Mouse (Mus musculus) neural tube, embryonic 15.5 days (tissue): ENCODE data around the gene Scn4a. TPM values are rescaled to one million over a fixed set of nuclear protein-coding genes. Genes with fewer than 3 reads are reported as not detected.

Source experiments
- ATAC-seq: fragments of 200-750 bp; cut with Nextera tagmentation; 2 replicates; pipeline ENCODE4 v1.8.0; 2017; ENCODE audit warnings: mild to moderate bottlenecking, moderate TSS enrichment, moderate library complexity; ENCODE audit not compliant: low FRiP score
- H3K27ac ChIP-seq: fragments of 300-500 bp; sonication (generic); replicated peaks from 2 replicates; pipeline ENCODE4 v1.5.1; 2015; ENCODE audit warnings: mild to moderate bottlenecking, inconsistent platforms
- H3K27me3 ChIP-seq: fragments of 300-500 bp; sonication (generic); replicated peaks from 2 replicates; pipeline ENCODE4 v1.6.1; 2015; ENCODE audit warnings: inconsistent platforms
- H3K36me3 ChIP-seq: fragments of 300-500 bp; sonication (generic); 2 replicates; pipeline ENCODE4 v1.6.1; 2015; ENCODE audit warnings: inconsistent platforms
- H3K4me1 ChIP-seq: fragments of 300-500 bp; sonication (generic); 2 replicates; pipeline ENCODE4 v1.6.1; 2015; ENCODE audit warnings: inconsistent platforms
- H3K4me2 ChIP-seq: fragments of 300-500 bp; sonication (generic); 2 replicates; pipeline ENCODE4 v1.6.1; 2015; ENCODE audit warnings: inconsistent platforms, mild to moderate bottlenecking, moderate library complexity
- H3K4me3 ChIP-seq: fragments of 300-500 bp; sonication (generic); replicated peaks from 2 replicates; pipeline ENCODE4 v1.5.1; 2015; ENCODE audit warnings: mild to moderate bottlenecking, inconsistent platforms
- H3K9ac ChIP-seq: fragments of 300-500 bp; sonication (generic); replicated peaks from 2 replicates; pipeline ENCODE4 v1.6.1; 2015; ENCODE audit warnings: mild to moderate bottlenecking, inconsistent platforms
- H3K9me3 ChIP-seq: fragments of 300-500 bp; sonication (generic); replicated peaks from 2 replicates; pipeline ENCODE4 v1.6.1; 2016; ENCODE audit warnings: inconsistent platforms
- WGBS: fragments of 180-500 bp; shearing (Covaris S2); methylation state at CpG from one replicate; pipeline ENCODE4 v1.1.7; 2015; ENCODE audit warnings: mixed read lengths; 5-methylcytosine and 5-hydroxymethylcytosine counted together
- polyA plus RNA-seq: library from polyadenylated mRNA; unstranded; fragments of >200 nt; fragmentation: Nextera tagmentation; extraction: Ambion mirVana; gene quantifications from 2 replicates; pipeline ENCODE4 v1.2.1, GENCODE M21; 2015

Scn4a gene
- polyA plus RNA-seq, 1 experiment from 2014 or later = 0.18 TPM

GRCm38 (mm10) chr11:106329128-106329527 is 24.0 kb downstream of the Scn4a start:
- no peaks in the 10 kb centered on the region for H3K9me3 ChIP-seq
- H3K9ac ChIP-seq = no peak overlapping the region
- no peaks in the 10 kb centered on the region for H3K4me1 ChIP-seq
- no peak overlapping the region for H3K4me3 ChIP-seq
- ATAC-seq = no peak
- H3K4me2 ChIP-seq = no peak overlapping the region
- H3K27me3 ChIP-seq = no peaks in the 10 kb centered on the region
- no peaks in the 10 kb centered on the region for H3K36me3 ChIP-seq
- 74% methylated on average over 6 of the region's 6 CpGs for WGBS
- H3K27ac ChIP-seq = no peak overlapping the region

- Histone ChIP-seq H3K4me3 (no peak overlapping the region), H3K27ac (no peak overlapping the region), H3K9ac (no peak overlapping the region), H3K27me3 (no peaks in the 10 kb centered on the region), H3K4me1 (no peaks in the 10 kb centered on the region), H3K36me3 (no peaks in the 10 kb centered on the region), H3K9me3 (no peaks in the 10 kb centered on the region), H3K4me2 (no peak overlapping the region)
- ATAC-seq = no peak
- WGBS = 76% methylated on average over 4 of the region's 5 CpGs
Observed at GRCm38 (mm10) chr11:106328521-106328920, 24.6 kb downstream of the Scn4a start.

DNA sequence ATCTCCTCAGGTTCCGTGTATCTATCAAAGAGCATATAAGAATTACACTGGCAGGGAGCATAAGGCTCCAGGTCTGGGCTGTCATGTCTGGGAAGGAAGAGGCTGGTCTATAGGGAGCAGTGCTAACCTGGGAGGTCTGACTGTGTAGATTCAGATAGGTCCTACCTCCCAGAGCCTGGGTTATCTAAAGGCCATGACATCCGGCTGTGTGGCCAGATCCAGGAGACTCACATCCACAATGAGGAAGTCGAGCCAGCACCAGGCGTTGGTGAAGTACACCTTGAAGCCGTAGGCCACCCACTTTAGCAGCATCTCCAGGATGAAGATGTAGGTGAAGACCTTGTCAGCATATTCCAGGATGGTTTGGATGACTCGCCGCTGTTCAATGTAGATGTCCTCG is 26.6 kb downstream of the Scn4a start:
- H3K27me3 ChIP-seq = no peaks in the 10 kb centered on the region
- H3K9ac ChIP-seq = no peak overlapping the region
- no peaks in the 10 kb centered on the region for H3K9me3 ChIP-seq
- WGBS = 86% methylated on average over 8 of the region's 8 CpGs
- H3K36me3 ChIP-seq = no peaks in the 10 kb centered on the region
- no peak overlapping the region for H3K4me2 ChIP-seq
- H3K4me1 ChIP-seq = no peaks in the 10 kb centered on the region
- no peak overlapping the region for H3K4me3 ChIP-seq
- H3K27ac ChIP-seq = no peak overlapping the region
- ATAC-seq = no peak

DNA sequence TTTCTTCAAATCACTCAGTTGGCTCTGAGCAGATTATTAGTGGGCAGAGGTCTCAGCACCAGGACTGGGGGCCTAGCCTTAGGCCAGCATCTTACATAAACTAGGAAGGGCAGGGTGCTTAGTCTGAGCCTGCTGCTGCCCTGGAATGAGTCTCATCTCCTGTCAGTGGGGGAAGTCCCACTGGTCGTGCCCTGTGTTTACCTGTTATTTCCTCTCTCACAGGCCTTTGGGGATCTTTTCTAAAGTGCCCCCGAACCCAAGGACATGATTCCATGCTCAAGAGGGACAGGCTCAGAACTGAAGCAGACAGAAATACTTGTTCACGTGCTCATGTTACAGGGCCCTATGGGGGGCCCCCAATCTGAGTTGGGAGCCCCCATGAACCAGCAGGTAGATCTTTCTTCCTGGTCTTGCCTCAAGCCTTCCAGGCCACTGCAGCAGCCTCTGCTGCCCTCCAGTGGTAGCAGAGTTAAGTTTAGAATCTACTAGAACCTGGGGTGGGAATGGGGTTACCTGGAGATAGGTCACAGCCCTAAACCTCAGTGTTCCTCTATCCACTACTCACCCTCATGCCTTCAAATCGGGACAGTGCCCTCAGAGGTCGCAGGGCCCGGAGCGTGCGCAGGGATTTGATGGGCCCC is 27.4 kb downstream of the Scn4a start:
- H3K36me3 ChIP-seq = no peaks in the 10 kb centered on the region
- no peaks in the 10 kb centered on the region for H3K27me3 ChIP-seq
- H3K27ac ChIP-seq = no peak overlapping the region
- no peaks in the 10 kb centered on the region for H3K9me3 ChIP-seq
- no peak overlapping the region for H3K4me3 ChIP-seq
- no peak for ATAC-seq
- 76% methylated on average over 8 of the region's 8 CpGs for WGBS
- H3K4me1 ChIP-seq = no peaks in the 10 kb centered on the region
- H3K4me2 ChIP-seq = no peak overlapping the region
- no peak overlapping the region for H3K9ac ChIP-seq

DNA sequence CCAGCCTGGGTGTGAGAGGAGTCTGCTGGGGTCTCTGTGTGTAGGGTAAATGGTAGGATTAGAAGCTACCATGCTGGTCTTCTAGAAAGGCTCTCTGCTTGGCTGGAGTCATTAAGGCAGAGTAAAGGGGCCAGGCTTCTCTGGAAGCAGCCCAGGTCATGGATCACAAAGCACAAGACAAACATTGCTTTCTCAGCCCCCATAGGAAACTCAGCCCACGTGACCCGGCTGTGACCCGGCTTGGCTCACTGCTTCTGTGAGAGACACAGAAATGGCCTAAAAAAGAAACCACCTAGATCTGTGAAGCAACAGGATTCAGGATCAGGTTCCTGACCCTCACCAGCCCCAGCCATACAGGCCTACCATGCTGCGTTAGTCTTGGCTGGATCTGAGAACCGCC is 28.2 kb downstream of the Scn4a start:
- 84% methylated on average over 5 of the region's 5 CpGs for WGBS
- H3K36me3 ChIP-seq = no peaks in the 10 kb centered on the region
- H3K27ac ChIP-seq = no peak overlapping the region
- no peak overlapping the region for H3K4me2 ChIP-seq
- no peak overlapping the region for H3K9ac ChIP-seq
- no peak overlapping the region for H3K4me3 ChIP-seq
- ATAC-seq = no peak
- H3K27me3 ChIP-seq = no peaks in the 10 kb centered on the region
- no peaks in the 10 kb centered on the region for H3K4me1 ChIP-seq
- no peaks in the 10 kb centered on the region for H3K9me3 ChIP-seq

- H3K4me3 ChIP-seq = no peak overlapping the region
- no peaks in the 10 kb centered on the region for H3K36me3 ChIP-seq
- no peaks in the 10 kb centered on the region for H3K4me1 ChIP-seq
- H3K9ac ChIP-seq = no peak overlapping the region
- H3K27me3 ChIP-seq = no peaks in the 10 kb centered on the region
- 76% methylated on average over 21 of the region's 21 CpGs for WGBS
- H3K4me2 ChIP-seq = no peak overlapping the region
- H3K27ac ChIP-seq = no peak overlapping the region
- no peaks in the 10 kb centered on the region for H3K9me3 ChIP-seq
- no peak for ATAC-seq
Observed at GRCm38 (mm10) chr11:106318406-106319366, 34.4 kb downstream of the Scn4a start.

DNA sequence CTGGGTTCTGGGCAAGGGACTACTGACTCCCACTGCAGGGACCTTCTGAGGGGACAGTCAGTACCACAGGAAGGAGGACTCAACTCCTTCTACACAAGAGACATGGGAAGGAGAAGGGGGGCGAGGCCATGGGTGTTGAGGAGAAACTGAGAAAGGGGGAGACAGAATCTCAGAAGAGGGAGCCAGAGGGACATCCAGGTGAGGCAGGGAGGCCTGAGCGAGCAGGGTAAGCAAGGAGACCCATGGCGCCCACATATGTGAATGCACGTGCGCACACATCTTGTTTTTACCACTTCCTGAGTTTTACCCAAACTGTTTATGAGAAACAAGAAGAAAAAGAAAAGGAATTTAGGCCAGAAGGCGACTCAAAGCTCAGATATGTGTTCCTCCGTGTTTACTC is 35.3 kb downstream of the Scn4a start:
- Histone ChIP-seq H3K4me1 (no peaks in the 10 kb centered on the region), H3K36me3 (no peaks in the 10 kb centered on the region), H3K9ac (no peak overlapping the region), H3K27me3 (no peaks in the 10 kb centered on the region), H3K4me2 (no peak overlapping the region), H3K4me3 (no peak overlapping the region), H3K9me3 (no peaks in the 10 kb centered on the region), H3K27ac (no peak overlapping the region)
- no peak for ATAC-seq
- WGBS = 82% methylated on average over 7 of the region's 7 CpGs

DNA sequence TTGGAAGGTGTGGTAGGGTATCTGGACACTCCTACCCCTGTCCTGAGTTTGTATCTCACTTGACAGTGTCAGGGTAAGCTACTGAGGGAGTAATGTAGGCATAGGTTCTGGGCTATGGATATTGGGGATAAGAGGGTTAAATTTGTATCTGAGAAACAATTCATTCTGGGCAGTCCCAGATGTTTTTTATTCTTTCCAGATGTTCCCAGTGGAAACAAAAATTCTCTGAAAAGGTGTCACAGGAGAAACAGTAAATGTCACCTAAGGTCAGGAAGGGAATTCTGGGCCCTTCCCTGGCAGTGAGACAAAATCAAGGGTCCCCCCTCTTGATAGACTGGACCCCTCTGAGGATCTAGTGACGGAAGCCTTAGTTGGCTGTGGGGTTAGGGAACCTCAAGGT is 36.7 kb downstream of the Scn4a start:
- no peak for ATAC-seq
- H3K36me3 ChIP-seq = no peaks in the 10 kb centered on the region
- no peaks in the 10 kb centered on the region for H3K9me3 ChIP-seq
- no peak overlapping the region for H3K4me2 ChIP-seq
- H3K4me1 ChIP-seq = no peaks in the 10 kb centered on the region
- H3K9ac ChIP-seq = no peak overlapping the region
- no peaks in the 10 kb centered on the region for H3K27me3 ChIP-seq
- no peak overlapping the region for H3K4me3 ChIP-seq
- no peak overlapping the region for H3K27ac ChIP-seq
- 73% methylated on average over 1 of the region's 1 CpGs for WGBS

- no peaks in the 10 kb centered on the region for H3K9me3 ChIP-seq
- ATAC-seq = no peak
- H3K27me3 ChIP-seq = no peaks in the 10 kb centered on the region
- H3K4me1 ChIP-seq = no peaks in the 10 kb centered on the region
- 65% methylated on average over 9 of the region's 9 CpGs for WGBS
- no peaks in the 10 kb centered on the region for H3K36me3 ChIP-seq
- H3K4me3 ChIP-seq = no peak within 1 kb of the TSS
- no peak within 1 kb of the TSS for H3K27ac ChIP-seq
- no peak within 1 kb of the TSS for H3K4me2 ChIP-seq
- no peak within 1 kb of the TSS for H3K9ac ChIP-seq
Observed at GRCm38 (mm10) chr11:106314333-106314812, 38.7 kb downstream of the Scn4a start, which contains the start of gene Cd79b. Gene Cd79b, minus strand, starts transcription at chr11:106314762.

GRCm38 (mm10) chr11:106313533-106313932 is 39.6 kb downstream of the Scn4a start:
- 73% methylated on average over 5 of the region's 5 CpGs for WGBS
- Histone ChIP-seq H3K4me2 (no peak overlapping the region), H3K9me3 (no peaks in the 10 kb centered on the region), H3K9ac (no peak overlapping the region), H3K4me3 (no peak overlapping the region), H3K4me1 (no peaks in the 10 kb centered on the region), H3K27ac (no peak overlapping the region), H3K36me3 (no peaks in the 10 kb centered on the region), H3K27me3 (no peaks in the 10 kb centered on the region)
- ATAC-seq = no peak

- no peak overlapping the region for H3K27ac ChIP-seq
- no peaks in the 10 kb centered on the region for H3K27me3 ChIP-seq
- no peaks in the 10 kb centered on the region for H3K36me3 ChIP-seq
- H3K4me2 ChIP-seq = no peak overlapping the region
- no peaks in the 10 kb centered on the region for H3K4me1 ChIP-seq
- WGBS = 65% methylated on average over 5 of the region's 5 CpGs
- ATAC-seq = no peak
- H3K4me3 ChIP-seq = no peak overlapping the region
- H3K9ac ChIP-seq = no peak overlapping the region
- no peaks in the 10 kb centered on the region for H3K9me3 ChIP-seq
Observed at GRCm38 (mm10) chr11:106310123-106310522, 43.0 kb downstream of the Scn4a start.

DNA sequence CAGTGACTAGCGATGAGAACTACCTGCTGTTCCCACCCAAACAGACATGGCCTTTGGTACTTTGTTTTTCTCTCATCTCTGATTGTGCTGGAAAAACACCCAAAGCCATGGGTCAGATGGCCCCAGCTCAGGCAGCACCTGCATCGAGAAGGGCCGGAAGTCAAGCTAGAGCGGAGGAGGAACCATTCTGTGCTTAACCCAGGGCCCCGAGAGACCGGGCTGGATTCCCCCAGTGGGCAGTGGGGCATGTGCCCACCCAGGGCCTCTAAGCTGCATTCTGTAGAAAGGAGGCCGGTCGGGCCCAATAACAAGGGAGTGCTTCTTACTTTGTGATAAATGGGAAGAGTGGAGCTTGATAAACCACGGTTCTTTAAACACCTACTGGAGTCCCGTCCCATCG is 44.9 kb downstream of the Scn4a start:
- Histone ChIP-seq H3K27me3 (no peaks in the 10 kb centered on the region), H3K36me3 (no peaks in the 10 kb centered on the region), H3K4me1 (no peaks in the 10 kb centered on the region), H3K4me2 (no peak overlapping the region), H3K9ac (no peak overlapping the region), H3K9me3 (no peaks in the 10 kb centered on the region), H3K4me3 (no peak overlapping the region), H3K27ac (no peak overlapping the region)
- no peak for ATAC-seq
- WGBS = 84% methylated on average over 11 of the region's 11 CpGs
